Mouse (Mus musculus): Measurements from ENCODE around the gene Cdkl1.

Gene Cdkl1

DNA sequence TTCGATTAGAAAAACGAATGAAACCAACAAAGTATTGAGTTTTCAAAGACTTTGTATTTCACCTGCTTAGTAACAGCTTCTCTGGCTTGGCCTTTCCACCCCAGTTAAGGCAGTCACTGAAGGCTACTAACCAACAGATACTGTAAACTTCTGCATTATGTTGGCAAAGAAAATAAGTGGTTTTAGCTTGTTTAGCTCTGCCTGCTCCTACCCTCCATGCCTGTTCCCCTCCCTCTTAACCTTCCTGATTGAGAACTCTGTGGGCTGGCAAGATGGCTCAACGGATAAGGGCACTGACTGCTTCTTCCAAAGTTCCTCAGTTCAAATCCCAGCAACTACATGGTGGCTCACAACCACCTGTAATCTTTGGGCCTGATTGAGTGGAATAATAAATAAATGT, 57.1 kb downstream of the Cdkl1 start:
- DNase-seq, result no peak

DNA sequence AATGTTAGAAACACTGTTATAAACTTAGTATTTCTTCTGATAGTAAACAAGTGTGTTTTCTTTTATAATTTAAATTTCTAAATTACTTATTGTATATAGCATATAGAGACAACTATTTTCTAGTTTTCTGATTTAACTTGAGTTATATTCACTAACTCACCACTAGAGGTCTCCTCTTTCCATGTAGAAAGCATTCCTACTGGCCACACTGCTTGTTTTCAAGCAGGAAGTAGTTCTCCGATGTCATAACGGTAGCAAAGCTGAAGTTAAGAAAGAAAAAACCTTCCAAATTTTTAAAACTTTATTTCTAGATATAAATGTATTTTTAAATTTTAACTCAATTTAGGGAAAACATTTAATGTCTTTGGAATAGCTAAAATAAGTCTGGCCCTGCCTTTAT, 57.5 kb downstream of the Cdkl1 start:
- no peak for DNase-seq

DNA sequence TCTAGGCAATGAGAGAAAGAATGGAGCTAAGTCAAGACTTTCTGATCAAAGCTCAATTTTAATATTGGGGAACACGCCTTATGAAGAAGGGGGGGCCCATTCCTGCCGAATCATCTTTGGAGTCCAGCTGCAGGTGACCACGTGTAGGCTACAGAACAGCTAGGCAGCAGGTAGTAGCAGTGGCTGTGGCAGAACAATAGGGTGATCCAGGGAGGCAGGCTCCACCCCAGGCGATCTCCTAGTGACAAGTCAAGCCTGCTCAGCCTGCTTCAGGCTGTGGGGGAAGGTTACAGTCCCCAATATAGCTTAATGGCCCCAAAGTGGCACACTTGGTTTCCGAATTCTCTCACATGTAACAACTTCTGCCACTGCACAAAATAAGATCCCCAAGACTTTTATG, 58.8 kb downstream of the Cdkl1 start:
- no peak for DNase-seq

DNA sequence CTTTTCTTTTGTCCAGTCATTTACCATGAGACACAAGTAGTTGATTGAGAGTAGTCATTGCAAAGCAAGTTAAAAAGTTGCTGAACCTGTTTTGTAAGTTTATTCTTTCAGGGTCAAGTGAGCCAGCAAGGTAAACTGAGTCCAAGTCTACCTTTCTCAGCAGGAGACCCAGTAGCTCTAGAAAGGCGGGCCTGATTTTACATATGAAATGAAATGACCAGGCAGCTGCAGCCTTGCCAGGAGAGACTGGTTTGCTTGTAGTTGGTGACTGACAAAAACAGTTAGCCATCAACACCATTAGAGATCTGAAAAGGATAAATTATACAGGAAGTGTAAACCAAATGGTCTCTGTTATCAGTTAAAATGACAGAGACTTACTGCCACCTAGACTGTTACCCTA, 60.8 kb downstream of the Cdkl1 start:
- DNase-seq, result no peak

DNA sequence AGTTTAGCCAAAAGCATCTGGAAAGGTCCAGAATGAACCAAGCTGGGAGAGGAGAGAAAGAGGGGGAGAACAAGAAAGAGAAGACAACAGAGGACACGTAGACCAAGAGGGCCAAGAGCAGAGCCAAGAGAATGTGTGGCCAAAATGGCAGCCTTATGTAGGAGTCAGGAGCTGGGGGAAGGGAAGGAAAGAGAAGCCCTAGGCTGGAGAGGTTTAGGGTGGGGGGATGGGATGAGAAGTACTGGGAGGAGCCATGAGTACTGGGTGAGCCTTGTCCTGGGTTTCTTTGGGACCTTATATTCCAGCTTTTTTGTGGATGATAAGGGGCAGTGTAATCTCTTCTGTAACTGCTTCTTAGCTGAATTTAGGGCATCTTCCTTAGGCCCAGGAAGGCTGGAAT, 61.8 kb downstream of the Cdkl1 start:
- DNase-seq, result no peak

DNA sequence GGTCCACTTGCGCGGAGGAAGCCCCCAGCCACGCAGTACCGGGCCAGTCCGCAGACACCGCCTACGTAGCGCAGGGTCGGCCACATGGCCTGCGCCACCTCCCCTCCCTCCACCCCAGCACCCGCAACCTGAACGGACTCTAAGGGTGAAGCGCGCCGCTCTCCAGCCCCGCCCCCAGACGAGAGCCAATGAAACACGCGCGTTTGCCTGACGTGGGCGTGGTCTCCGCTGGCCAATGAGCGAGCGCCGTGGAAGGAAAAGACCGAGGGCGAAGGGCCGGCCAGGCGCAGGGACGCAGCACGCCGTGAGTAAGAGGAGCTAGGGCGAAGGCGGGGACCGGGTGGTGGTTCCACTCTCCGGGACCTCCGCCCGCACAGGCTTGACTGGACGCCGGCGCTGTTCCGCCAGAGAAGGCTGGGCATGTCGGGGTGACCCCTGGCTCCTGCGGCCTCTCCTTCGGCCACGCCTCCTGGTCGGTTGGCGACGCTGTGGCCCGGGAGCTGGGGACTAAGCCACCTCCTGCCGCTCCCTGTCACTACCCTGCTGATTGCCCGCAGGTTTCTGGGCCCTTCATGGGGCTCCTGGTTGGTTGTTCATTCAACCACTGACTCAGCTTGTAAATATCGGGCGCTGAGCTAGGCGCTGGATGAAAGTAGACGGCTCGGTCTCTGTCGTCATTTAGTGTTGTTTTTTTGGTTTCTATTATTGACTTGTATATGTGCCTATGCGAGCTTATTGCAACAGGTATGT, 66.2 kb downstream of the Cdkl1 start, which contains the start of the genes L2hgdh and Atp5s:
TSS of gene L2hgdh (minus strand) at position 163 of the 750 bp plus-strand sequence.
TSS of gene Atp5s (plus strand) at position 240 of the 750 bp plus-strand sequence.
- DNase-seq, result peak; percentile 95

DNA sequence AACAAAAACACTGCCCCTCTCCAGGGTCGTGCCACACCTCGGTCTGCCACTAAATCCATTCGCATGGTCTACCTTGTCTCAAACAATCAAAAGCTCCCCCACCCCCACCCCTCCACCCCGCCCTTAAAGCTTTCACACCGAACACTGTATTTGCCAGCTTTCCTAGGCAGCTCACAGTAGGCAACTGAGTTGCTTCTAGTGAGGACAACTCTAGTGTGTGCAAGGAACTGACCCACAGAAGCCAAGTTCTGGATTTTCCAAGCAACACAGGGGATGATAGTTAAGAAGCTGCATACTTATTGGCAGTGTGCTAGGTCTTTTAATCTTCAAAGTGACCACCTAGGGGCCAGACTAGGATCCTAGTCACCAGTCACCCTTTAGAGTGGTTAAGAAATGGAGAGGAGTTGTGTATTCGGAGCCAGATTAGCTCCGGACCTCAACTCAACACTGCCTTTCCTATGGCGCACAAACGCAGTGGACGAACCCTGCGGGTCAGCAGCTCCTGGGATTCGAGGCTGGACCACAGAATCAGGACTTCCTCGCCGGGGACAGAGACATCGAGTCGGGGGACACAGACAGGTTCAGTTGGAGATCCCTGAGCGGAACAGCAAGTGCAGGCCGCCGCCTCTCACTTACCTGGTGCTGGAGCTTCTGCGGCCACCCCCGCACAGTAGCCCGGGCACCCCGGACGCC, 66.9 kb downstream of the Cdkl1 start:
- no peak for DNase-seq

DNA sequence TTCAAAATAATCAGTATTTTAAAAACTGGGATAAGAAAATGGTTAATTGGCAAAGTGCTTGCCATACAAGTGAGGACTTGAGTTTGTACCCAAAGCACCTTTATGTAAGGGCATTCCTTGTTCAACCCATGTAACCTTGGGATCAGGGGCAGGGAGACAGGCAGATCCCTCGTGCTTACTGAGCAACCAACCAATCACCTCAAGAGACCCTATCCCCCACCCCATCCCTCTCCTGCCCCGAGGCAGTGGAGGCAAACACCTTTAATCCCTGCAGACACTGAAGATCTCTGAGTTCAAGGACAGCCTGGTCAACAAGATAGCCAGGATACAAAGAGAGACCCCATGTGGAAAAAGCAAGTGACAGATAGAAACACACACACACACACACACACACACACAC, 67.7 kb downstream of the Cdkl1 start:
- DNase-seq, result no peak

DNA sequence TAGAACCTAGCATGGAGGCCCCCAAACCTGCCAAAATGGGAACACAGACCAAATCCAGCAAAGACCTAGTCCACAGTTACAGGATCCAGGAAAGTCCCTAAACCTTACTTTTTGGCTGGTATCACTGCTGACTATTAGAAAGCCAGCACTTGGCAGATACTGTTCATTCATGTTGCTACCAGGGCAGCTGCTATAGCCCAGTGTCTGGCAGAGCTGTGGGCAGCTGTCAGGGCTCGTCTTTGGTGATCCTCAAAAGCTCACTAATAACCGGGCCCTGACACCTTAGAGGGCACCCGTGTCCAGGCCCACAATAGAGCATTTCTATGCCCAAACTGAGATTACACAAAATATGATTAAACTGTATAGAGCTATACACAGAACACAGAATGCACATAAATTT, 68.2 kb downstream of the Cdkl1 start:
- no peak for DNase-seq

DNA sequence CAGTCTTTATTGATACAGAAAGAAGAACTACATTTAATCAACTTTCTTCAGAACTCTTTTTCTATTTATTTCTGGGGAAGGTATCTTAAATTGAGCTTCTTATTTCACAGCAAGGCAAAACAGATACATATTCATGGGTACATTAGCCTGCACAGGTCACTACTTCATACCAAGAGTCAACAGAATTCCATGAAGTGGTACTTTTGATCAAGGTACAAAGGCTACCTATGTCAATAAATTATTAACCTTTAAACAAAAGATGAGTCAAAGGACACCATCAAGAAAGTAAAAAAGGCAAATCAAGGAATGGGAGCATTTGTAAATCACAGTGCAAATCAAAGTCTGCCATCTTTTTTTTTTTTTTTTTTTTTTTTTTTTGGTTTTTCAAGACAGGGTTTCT, 77.4 kb downstream of the Cdkl1 start:
- DNase-seq, result no peak

DNA sequence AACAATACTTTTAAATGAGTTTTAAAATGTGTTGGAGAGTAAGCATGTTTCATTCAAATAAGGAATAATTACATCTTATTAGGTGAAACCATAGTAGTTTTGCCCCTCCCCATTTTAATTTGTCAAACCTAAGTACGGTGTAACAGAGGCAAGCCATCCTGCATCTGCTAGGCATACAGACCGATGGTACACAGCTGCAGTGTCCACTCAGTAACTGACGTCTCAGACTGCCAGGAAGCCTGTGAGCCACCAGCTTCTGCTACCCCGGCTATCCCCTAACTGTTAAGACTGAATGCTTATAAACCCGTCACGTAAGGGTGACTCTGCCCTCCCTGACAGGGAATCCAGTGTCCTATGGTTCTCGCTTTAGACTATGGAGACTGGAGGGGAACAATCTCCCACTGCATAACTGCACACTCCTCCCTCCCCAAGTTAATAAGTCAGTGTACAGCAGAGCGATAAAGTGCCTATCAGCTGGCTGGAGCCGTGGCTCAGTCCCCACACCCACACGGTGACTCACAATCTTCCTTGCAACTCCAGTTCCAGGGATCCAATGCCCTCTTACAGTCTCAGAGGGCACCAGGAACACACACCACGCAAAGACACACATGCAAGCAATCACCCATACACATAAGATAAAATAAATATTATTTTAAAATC, 86.1 kb downstream of the Cdkl1 start:
- DNase-seq, result no peak

DNA sequence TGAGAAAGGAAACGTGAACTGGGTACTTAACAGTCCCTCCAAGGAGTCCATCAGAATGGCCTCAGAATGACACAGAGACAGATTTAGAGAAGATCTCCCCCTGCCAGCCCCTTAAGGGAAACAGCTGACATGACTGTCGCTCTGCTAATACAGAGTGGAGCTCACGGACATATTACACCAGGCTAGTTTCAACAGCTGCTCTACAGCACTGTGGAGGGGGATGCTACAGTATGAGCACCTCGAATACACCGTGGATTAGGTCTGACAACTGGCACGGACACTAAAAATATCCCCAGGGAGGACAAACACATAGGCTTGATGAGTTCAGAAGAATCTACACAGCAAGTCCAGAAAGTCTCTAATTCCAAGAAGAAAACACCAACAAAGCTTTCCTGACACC, 92.7 kb downstream of the Cdkl1 start:
- no peak for DNase-seq

Data from layer of hippocampus, adult 9-11 months (tissue).